Mouse (Mus musculus) small intestine, adult 2 months (tissue): ENCODE results near the gene Igfbp3.

Source experiments
- CTCF ChIP-seq: fragments of 200-500 bp; IDR thresholded peaks from 2 replicates; pipeline ENCODE4 v1.5.1; 2012; ENCODE audit warnings: low read depth, mild to moderate bottlenecking, control low read depth, inconsistent platforms, low read length, moderate library complexity, mixed read lengths; ENCODE audit not compliant: insufficient replicate concordance, insufficient read length; ENCODE audit errors: extremely low read depth
- POLR2A ChIP-seq: fragments of 200-500 bp; IDR thresholded peaks from 2 replicates; pipeline ENCODE4 v1.6.1; 2012; ENCODE audit warnings: low read depth, mild to moderate bottlenecking, control low read depth, inconsistent platforms, low read length, moderate library complexity

DNA sequence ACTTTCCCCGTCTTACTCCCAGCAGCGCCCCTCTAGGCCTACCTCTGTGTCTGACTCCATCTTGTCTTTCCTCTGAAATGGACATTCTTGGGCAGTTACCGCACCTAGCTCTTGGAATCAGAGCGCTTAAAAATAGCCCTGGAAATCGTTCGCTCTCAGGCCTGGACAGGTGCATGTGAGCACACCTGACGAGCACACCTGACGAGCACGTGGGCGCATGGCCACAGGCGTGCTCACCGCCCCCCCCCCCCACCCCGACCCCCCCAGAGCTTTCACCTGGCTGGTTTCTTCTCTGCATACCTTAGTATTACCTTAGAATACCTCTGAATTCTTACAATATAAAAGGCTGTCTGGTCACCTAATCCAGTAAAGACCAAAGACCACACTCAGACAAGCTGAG, 25.3 kb downstream of the Igfbp3 start, which contains the start of gene Gm11985:
- TF ChIP-seq POLR2A = no peak
- no peak for TF ChIP-seq CTCF
